Mouse (Mus musculus) layer of hippocampus, postnatal 10 days (tissue): ENCODE measurements around the gene Cd276. TPM values are rescaled to one million over a fixed set of nuclear protein-coding genes. Genes with fewer than 3 reads are reported as not detected.

Experiments
- DNase-seq, 2 experiments: peaks; one replicate each; pipeline ENCODE4 v3.0.0; 2021; ENCODE audit warnings: low spot score in 2 of 2
- total RNA-seq, 2 experiments: library from RNA; stranded (reverse); gene quantifications; 2 replicates each; pipeline ENCODE4 v1.2.3; 2021

Gene Cd276
- total RNA-seq, 2 experiments from 2014 or later, result 15.7 to 16.6 TPM

DNA sequence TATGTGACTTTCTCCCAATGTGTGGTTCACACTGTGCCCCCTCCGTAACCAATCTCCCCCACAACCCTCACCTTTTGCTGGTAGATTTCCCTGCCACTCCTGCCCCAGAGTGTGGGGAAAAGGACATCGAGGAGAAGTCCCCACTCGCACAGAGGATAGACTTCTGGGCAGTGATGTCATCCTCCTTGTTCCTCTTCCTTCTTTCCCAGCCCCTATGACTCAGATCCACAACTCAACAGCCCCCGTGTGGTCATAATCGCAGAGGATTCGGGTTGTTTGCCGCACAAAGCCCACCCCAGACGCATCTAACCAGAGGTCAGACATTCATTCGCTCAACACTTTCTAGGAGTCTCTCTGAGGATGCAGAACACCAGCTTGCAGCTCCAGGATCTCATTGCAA, 3.2 kb downstream of the Cd276 start:
- no peak for DNase-seq

DNA sequence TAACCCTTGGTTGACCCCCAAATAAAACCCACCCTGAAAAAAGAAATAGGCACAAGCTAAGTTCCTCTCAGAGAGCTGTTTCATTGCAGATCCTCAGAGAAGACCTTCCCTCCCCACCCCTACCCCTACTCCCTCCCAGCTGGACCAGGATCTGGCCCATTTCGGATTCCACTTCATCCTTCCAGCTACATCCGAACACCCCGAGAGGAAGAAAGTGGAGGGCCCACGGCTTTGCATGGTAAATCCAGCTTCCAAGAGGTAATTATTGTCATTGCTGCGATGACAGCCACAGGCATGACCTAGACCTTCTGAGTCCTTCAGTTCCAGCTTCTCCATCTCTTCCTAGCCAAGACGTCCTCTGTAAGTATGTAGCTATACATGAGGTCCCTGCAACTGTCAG, 4.3 kb downstream of the Cd276 start:
- no peak for DNase-seq

DNA sequence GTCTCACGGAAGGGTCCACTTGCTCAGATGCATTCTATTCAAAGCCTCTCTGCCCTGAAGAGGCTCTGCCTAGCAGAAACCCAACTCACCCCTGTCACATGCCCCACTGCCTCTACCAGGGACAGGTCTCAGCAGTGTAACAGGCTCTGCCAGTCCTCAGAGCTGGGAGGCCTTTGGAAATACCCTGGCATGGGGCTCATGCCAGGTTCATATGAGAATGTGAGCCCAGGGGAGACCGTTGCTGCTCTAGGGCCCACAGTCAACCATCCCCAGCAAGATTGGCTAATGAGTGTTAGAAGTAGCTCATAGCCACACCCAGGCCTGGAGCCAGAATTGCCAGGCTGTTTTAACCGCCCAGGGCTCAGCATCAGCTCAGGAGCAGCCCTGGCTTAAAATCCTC, 5.5 kb downstream of the Cd276 start:
- DNase-seq, result no peak

DNA sequence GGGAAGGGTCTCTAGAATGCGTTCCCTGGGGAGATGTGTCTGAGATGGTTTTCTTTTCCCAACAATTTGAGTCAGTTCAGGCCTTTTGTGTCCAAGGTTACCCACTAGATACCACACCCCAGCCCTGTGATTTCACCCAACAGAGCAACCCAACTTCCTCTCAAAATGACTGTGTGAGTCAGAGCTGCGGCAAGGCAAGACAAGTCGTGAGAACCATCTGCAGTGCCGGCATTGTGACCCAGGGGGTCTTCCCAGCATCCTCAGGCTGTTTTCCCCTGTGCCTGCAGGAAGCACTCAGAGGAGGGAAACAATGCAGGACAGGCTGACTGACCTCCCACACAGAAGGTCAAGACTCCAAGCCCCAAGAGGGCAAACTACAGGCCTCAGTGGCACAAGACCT, 6.3 kb downstream of the Cd276 start:
- DNase-seq, result no peak

DNA sequence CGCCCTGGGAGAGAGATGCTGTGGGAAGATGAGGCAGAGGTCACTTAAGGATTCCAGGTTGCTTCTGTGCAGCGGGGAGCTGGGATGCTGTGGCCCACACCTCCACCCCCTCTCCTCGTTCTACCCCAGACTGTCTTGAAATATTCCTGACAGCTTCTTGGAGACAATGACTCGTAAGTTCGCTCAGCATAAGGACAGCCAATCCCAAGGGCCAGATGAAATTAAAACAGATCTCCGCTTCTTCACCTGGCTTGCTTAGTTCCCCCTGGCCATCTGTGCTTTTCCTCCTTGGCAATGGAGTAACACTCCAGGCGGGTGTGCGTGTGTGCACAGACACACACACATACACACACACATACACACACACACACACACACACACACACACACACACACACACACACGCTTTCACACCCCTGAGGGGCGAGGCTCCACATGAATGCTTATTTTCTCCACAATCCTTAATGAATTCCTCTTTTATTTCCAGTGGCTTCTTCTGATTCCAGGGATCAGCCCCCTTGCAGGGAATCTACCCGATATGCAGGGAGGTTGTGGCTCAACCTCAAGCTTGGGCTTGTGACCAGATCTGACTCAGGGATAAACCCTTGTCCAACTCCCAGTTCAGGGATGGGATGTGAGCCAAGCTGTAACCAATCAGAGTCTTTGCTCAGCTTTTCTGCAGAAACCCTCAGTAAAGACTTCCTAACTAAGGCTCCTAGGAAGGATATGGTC, 8.4 kb downstream of the Cd276 start:
- no peak for DNase-seq

- DNase-seq, result no peak
Observed at GRCm38 (mm10) chr9:58545428-58545827, 9.8 kb downstream of the Cd276 start.

- no peak for DNase-seq
Observed at GRCm38 (mm10) chr9:58544879-58545324, 10.3 kb downstream of the Cd276 start.

GRCm38 (mm10) chr9:58541895-58542338, 13.3 kb downstream of the Cd276 start:
- peak; percentile 79 to 81 for DNase-seq

GRCm38 (mm10) chr9:58539886-58540285, 15.4 kb downstream of the Cd276 start:
- peak; percentile 54 to 67 for DNase-seq

- no peak for DNase-seq
Observed at GRCm38 (mm10) chr9:58537774-58538173, 17.5 kb downstream of the Cd276 start.

GRCm38 (mm10) chr9:58535447-58536134, 19.6 kb downstream of the Cd276 start:
- peak; percentile 66 to 67 for DNase-seq

- DNase-seq, result peak; percentile 52 to 65
Observed at GRCm38 (mm10) chr9:58534766-58535165, 20.5 kb downstream of the Cd276 start.

GRCm38 (mm10) chr9:58533322-58533721, 21.9 kb downstream of the Cd276 start:
- no peak for DNase-seq

DNA sequence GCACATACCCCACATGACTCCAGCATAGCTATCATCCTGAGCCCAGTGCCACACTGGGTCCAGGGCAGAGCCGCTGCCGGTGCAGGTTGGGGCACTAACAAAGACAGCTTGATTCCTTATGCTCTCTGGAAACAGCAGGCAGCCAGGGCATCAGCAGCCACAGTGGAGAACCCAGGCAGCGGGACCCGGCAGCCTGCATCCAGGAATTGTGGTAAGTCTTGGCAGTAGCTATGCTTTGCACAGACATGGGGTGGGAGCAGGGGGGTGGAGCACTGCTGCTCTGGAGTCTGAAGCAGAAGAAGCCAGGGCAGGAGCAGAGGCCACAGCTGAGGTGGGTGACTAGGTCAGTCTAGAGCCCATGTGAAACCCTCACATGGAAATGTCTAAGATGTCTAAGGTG, 23.0 kb downstream of the Cd276 start:
- no peak for DNase-seq

- no peak for DNase-seq
Observed at GRCm38 (mm10) chr9:58530407-58530806, 24.8 kb downstream of the Cd276 start.

- no peak for DNase-seq
Observed at GRCm38 (mm10) chr9:58527841-58528240, 27.4 kb downstream of the Cd276 start.

- DNase-seq, result no peak
Observed at GRCm38 (mm10) chr9:58525108-58525507, 30.1 kb downstream of the Cd276 start.

DNA sequence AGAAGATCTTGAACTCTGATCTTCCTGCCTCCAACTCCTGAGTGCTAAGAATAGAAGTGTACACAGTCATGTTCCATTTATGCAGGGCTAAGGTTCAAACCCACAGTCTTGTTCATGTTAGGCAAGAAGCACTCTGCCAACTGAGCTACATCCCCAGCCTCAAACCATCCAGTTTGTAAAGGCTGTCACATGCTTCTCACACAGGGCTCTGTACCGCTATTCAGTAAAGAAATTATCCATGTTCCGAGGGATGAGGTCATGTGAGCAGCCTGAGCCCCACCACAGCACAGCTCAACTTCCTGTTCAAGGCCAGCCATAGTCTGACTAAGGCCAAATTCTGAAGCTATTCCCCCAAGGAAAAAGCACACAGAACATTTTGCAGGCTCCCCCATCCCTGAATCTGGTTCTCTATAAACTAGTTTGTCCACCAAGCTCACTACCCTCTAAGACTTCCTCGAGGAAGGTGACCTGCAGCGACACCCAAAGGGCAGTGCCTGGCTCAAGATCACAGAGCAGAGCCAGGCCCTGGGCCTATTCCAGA, 33.3 kb downstream of the Cd276 start:
- DNase-seq, result no peak

- DNase-seq, result no peak
Observed at GRCm38 (mm10) chr9:58520816-58521581, 34.2 kb downstream of the Cd276 start.

DNA sequence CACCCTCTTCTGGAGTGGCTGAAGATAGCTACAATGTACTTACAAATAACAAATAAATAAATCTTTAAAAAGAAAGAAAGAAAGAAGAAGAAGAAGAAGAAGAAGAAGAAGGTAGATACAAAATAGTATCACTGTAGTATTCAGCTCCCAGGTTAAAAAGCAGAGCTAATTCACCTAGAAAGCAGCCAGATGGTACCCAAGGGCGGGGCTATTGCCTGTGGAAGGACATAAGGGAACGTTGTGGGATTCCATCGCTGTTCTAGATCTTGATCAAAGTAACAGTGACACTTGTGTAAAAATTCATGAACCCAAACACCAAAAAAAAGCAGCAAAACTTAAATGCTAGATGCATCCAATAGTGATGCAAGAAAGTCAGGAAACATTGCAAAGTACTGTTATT, 35.3 kb downstream of the Cd276 start:
- no peak for DNase-seq

DNA sequence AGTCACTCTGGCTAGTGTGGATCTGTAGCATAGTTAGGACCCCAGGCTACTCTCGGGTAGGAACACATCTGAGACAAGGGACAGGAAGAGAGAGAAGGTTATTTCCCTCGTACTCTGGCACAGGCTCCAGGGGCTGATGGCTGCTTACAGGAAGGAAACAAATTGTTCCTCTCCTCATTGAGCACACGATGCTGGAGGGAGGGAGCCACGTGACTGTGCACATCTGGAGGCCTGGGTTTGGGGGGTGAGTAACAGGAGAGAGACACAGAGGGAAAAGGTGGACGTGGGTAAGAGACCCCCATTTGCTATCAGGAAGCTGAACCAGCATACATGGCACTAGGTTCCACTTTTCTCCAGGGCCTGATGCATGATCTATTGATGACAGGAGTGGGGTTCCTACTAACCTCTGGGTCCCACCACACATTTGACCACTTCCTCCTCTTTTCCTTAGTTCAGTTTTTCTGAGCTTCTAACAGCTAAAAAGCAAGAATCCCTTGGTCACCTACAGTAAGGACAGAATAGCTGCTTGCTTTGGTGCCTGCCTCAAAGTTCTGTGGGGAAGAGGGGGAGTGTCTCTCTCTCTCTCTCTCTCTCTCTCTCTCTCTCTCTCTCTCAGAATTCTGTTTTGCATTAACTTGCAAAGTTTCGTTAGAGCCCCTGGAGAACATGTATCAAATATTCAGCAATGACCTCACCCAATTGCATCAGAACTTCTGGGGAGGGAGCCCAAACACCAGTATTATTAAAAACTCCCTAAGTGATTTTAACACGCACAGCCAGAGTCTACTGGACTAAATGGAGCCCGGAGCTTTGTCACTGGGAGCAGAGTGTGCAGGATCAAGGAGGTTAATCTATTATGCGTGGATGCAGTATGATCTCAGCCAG, 37.1 kb downstream of the Cd276 start:
- no peak for DNase-seq
